Mouse (Mus musculus) heart, postnatal 10 days (tissue): Measurements from ENCODE around the gene Tas2r143. TPM values are rescaled to one million over a fixed set of nuclear protein-coding genes. Genes with fewer than 3 reads are reported as not detected.

ENCODE experiments used
- DNase-seq, 2 experiments: peaks; one replicate each; pipeline ENCODE4 v3.0.0; 2021
- intact Hi-C: fragments of 180-260 bp; cut with DNase I; formaldehyde crosslinking; loops from one replicate; pipeline ENCODE4 v1.15.1; 2025
- total RNA-seq, 2 experiments: library from RNA; stranded (reverse); gene quantifications; 2 replicates each; pipeline ENCODE4 v1.2.3; 2021

The Tas2r143 gene
- total RNA-seq, 2 experiments from 2014 or later: not detected

GRCm38 (mm10) chr6:42364607-42365006 lies 35.4 kb upstream of the Tas2r143 start:
- DNase-seq: no peak
- intact Hi-C loops: no loop called here

GRCm38 (mm10) chr6:42365215-42365614 lies 34.8 kb upstream of the Tas2r143 start:
- intact Hi-C loops: no loop called here
- no peak for DNase-seq

- intact Hi-C loops: no loop called here
- peak in 1 of 2 experiments; percentile 69 for DNase-seq
Observed at GRCm38 (mm10) chr6:42369870-42370269, 30.2 kb upstream of the Tas2r143 start.

- peak in 1 of 2 experiments; percentile 69 for DNase-seq
- intact Hi-C loops: no loop called here
Observed at GRCm38 (mm10) chr6:42370630-42371363, 29.2 kb upstream of the Tas2r143 start.

GRCm38 (mm10) chr6:42372001-42372400 lies 28.0 kb upstream of the Tas2r143 start:
- DNase-seq: no peak
- intact Hi-C loops: loop anchor here (2.0 kb wide), 1 partner anchor 21 kb away; no protein-coding TSS in a partner anchor

GRCm38 (mm10) chr6:42372421-42372815 lies 27.6 kb upstream of the Tas2r143 start:
- intact Hi-C loops: loop anchor here (2.0 kb wide), 1 partner anchor 22 kb away; no protein-coding TSS in a partner anchor
- no peak for DNase-seq

- intact Hi-C loops: loop anchor here (2.0 kb wide), 1 partner anchor 22 kb away; no protein-coding TSS in a partner anchor
- DNase-seq: peak in 1 of 2 experiments; percentile 75
Observed at GRCm38 (mm10) chr6:42372816-42373547, 27.1 kb upstream of the Tas2r143 start, which contains the start of gene Epha1. TSS of gene Epha1 (minus strand) at chr6:42373268.

- intact Hi-C loops: loop anchor here (2.0 kb wide), 1 partner anchor 23 kb away; no protein-coding TSS in a partner anchor
- no peak for DNase-seq
Observed at GRCm38 (mm10) chr6:42373669-42374430, 26.2 kb upstream of the Tas2r143 start.

- intact Hi-C loops: no loop called here
Observed at GRCm38 (mm10) chr6:42374701-42375100, 25.3 kb upstream of the Tas2r143 start.

GRCm38 (mm10) chr6:42375131-42375530 lies 24.9 kb upstream of the Tas2r143 start:
- intact Hi-C loops: no loop called here
- DNase-seq: no peak

More at GRCm38 (mm10) chr6:42374701-42375100, 25.3 kb upstream of the Tas2r143 start:
- DNase-seq: peak; percentile 75 to 77

- intact Hi-C loops: no loop called here
- no peak for DNase-seq
Observed at GRCm38 (mm10) chr6:42376016-42376415, 24.0 kb upstream of the Tas2r143 start.

- DNase-seq: no peak
- intact Hi-C loops: no loop called here
Observed at GRCm38 (mm10) chr6:42376504-42377019, 23.5 kb upstream of the Tas2r143 start.

- no peak for DNase-seq
- intact Hi-C loops: no loop called here
Observed at GRCm38 (mm10) chr6:42377280-42377679, 22.8 kb upstream of the Tas2r143 start.

- intact Hi-C loops: no loop called here
- no peak for DNase-seq
Observed at GRCm38 (mm10) chr6:42379551-42379950, 20.5 kb upstream of the Tas2r143 start.

GRCm38 (mm10) chr6:42380416-42381144 lies 19.5 kb upstream of the Tas2r143 start:
- DNase-seq: peak in 1 of 2 experiments; percentile 69
- intact Hi-C loops: loop anchor here (2.0 to 5.0 kb wide), 3 partner anchors 32 to 202 kb away; partner anchors contain the start of genes Casp2 and Zyx

GRCm38 (mm10) chr6:42381221-42381620 lies 18.8 kb upstream of the Tas2r143 start:
- intact Hi-C loops: loop anchor here (2.0 to 5.0 kb wide), 3 partner anchors 32 to 201 kb away; partner anchors contain the start of genes Casp2 and Zyx
- no peak for DNase-seq

GRCm38 (mm10) chr6:42381916-42382381 lies 18.1 kb upstream of the Tas2r143 start:
- DNase-seq: no peak
- intact Hi-C loops: loop anchor here (2.0 to 5.0 kb wide), 3 partner anchors 33 to 200 kb away; partner anchors contain the start of genes Casp2 and Zyx

GRCm38 (mm10) chr6:42383360-42383759 lies 16.7 kb upstream of the Tas2r143 start:
- intact Hi-C loops: loop anchor here (5.0 kb wide), 1 partner anchor 199 kb away; no protein-coding TSS in a partner anchor

GRCm38 (mm10) chr6:42385635-42386034 lies 14.4 kb upstream of the Tas2r143 start:
- no peak for DNase-seq
- intact Hi-C loops: no loop called here

More at GRCm38 (mm10) chr6:42383360-42383759, 16.7 kb upstream of the Tas2r143 start:
- DNase-seq: no peak
